Mouse (Mus musculus): Measurements from ENCODE around the gene Srr. TPM values are rescaled to one million over a fixed set of nuclear protein-coding genes. Genes with fewer than 3 reads are reported as not detected.
A peak's percentile ranks its signal among the peaks of the same experiment; 100 is the strongest.

The Srr gene
- polyA plus RNA-seq (2012; rRNA removed) = 6.3 and 7.7 TPM in 2 replicates

GRCm38 (mm10) chr11:74925577-74926387, at the start of gene Srr, which contains the start of gene Smg6:
Srr (minus strand) TSS chr11:74925948.
Smg6 (plus strand) TSS chr11:74925823.
- H3K4me1 ChIP-seq (replicated peaks; ENCODE audit: control insufficient read depth, insufficient read depth, low read length) = peaks cover 3% of the 10 kb centered on the region
- no peaks in the 10 kb centered on the region for H3K27me3 ChIP-seq (ENCODE audit: control insufficient read depth, insufficient read depth, low read length)
- peak within 1 kb of the TSS; percentile 74 for H3K4me3 ChIP-seq (ENCODE audit: control insufficient read depth, insufficient read depth, low read length)
- H3K36me3 ChIP-seq (ENCODE audit: control insufficient read depth, insufficient read depth, low read length) = no peaks in the 10 kb centered on the region
- peak within 1 kb of the TSS; percentile 83 for H3K27ac ChIP-seq (ENCODE audit: control insufficient read depth, insufficient read depth, low read length)
- WGBS = under 1% methylated on average over 85 of the region's 88 CpGs
- DNase-seq = peak; percentile 93
- TF ChIP-seq POLR2A (IDR thresholded peaks at IDR 0.05; ENCODE audit: control insufficient read depth, extremely low read depth, insufficient read depth, low read length, poor library complexity) (peak; percentile 86), CTCF (IDR thresholded peaks at IDR 0.05; ENCODE audit: borderline replicate concordance, control insufficient read depth, extremely low read depth, insufficient read depth, low read length, poor library complexity) (no peak)

GRCm38 (mm10) chr11:74974615-74975014, 48.9 kb upstream of the Srr start:
- Histone ChIP-seq H3K4me3 (ENCODE audit: control insufficient read depth, insufficient read depth, low read length) (no peak overlapping the region), H3K36me3 (ENCODE audit: control insufficient read depth, insufficient read depth, low read length) (no peaks in the 10 kb centered on the region), H3K4me1 (replicated peaks; ENCODE audit: control insufficient read depth, insufficient read depth, low read length) (no peaks in the 10 kb centered on the region), H3K27ac (ENCODE audit: control insufficient read depth, insufficient read depth, low read length) (no peak overlapping the region), H3K27me3 (ENCODE audit: control insufficient read depth, insufficient read depth, low read length) (no peaks in the 10 kb centered on the region)
- TF ChIP-seq CTCF (IDR thresholded peaks at IDR 0.05; ENCODE audit: borderline replicate concordance, control insufficient read depth, extremely low read depth, insufficient read depth, low read length, poor library complexity) (no peak), POLR2A (IDR thresholded peaks at IDR 0.05; ENCODE audit: control insufficient read depth, extremely low read depth, insufficient read depth, low read length, poor library complexity) (no peak)
- DNase-seq = no peak

GRCm38 (mm10) chr11:74973290-74974157, 47.8 kb upstream of the Srr start:
- no peak for DNase-seq
- H3K4me1 ChIP-seq (replicated peaks; ENCODE audit: control insufficient read depth, insufficient read depth, low read length) = no peaks in the 10 kb centered on the region
- H3K27me3 ChIP-seq (ENCODE audit: control insufficient read depth, insufficient read depth, low read length) = no peaks in the 10 kb centered on the region
- no peak for TF ChIP-seq CTCF (IDR thresholded peaks at IDR 0.05; ENCODE audit: borderline replicate concordance, control insufficient read depth, extremely low read depth, insufficient read depth, low read length, poor library complexity)
- TF ChIP-seq POLR2A (IDR thresholded peaks at IDR 0.05; ENCODE audit: control insufficient read depth, extremely low read depth, insufficient read depth, low read length, poor library complexity) = no peak
- no peak overlapping the region for H3K27ac ChIP-seq (ENCODE audit: control insufficient read depth, insufficient read depth, low read length)
- WGBS = 93% methylated on average over 7 of the region's 7 CpGs
- no peak overlapping the region for H3K4me3 ChIP-seq (ENCODE audit: control insufficient read depth, insufficient read depth, low read length)
- no peaks in the 10 kb centered on the region for H3K36me3 ChIP-seq (ENCODE audit: control insufficient read depth, insufficient read depth, low read length)

- 96% methylated on average over 3 of the region's 3 CpGs for WGBS
Measured at GRCm38 (mm10) chr11:74965516-74965915, 39.8 kb upstream of the Srr start.

GRCm38 (mm10) chr11:74962846-74963407, 37.2 kb upstream of the Srr start:
- no peaks in the 10 kb centered on the region for H3K27me3 ChIP-seq (ENCODE audit: control insufficient read depth, insufficient read depth, low read length)
- no peaks in the 10 kb centered on the region for H3K36me3 ChIP-seq (ENCODE audit: control insufficient read depth, insufficient read depth, low read length)
- H3K4me1 ChIP-seq (replicated peaks; ENCODE audit: control insufficient read depth, insufficient read depth, low read length) = peaks cover 10% of the 10 kb centered on the region
- TF ChIP-seq CTCF (IDR thresholded peaks at IDR 0.05; ENCODE audit: borderline replicate concordance, control insufficient read depth, extremely low read depth, insufficient read depth, low read length, poor library complexity) (no peak), POLR2A (IDR thresholded peaks at IDR 0.05; ENCODE audit: control insufficient read depth, extremely low read depth, insufficient read depth, low read length, poor library complexity) (no peak)
- no peak for DNase-seq
- no peak overlapping the region for H3K4me3 ChIP-seq (ENCODE audit: control insufficient read depth, insufficient read depth, low read length)
- 77% methylated on average over 2 of the region's 2 CpGs for WGBS
- H3K27ac ChIP-seq (ENCODE audit: control insufficient read depth, insufficient read depth, low read length) = no peak overlapping the region

More at GRCm38 (mm10) chr11:74965516-74965915, 39.8 kb upstream of the Srr start:
- no peaks in the 10 kb centered on the region for H3K27me3 ChIP-seq (ENCODE audit: control insufficient read depth, insufficient read depth, low read length)
- no peak overlapping the region for H3K27ac ChIP-seq (ENCODE audit: control insufficient read depth, insufficient read depth, low read length)
- no peak for DNase-seq
- H3K36me3 ChIP-seq (ENCODE audit: control insufficient read depth, insufficient read depth, low read length) = no peaks in the 10 kb centered on the region
- H3K4me3 ChIP-seq (ENCODE audit: control insufficient read depth, insufficient read depth, low read length) = no peak overlapping the region
- TF ChIP-seq POLR2A (IDR thresholded peaks at IDR 0.05; ENCODE audit: control insufficient read depth, extremely low read depth, insufficient read depth, low read length, poor library complexity) (no peak), CTCF (IDR thresholded peaks at IDR 0.05; ENCODE audit: borderline replicate concordance, control insufficient read depth, extremely low read depth, insufficient read depth, low read length, poor library complexity) (no peak)
- peaks cover under 1% of the 10 kb centered on the region; the same call in 1 of the 2 replicates for H3K4me1 ChIP-seq (replicated peaks; ENCODE audit: control insufficient read depth, insufficient read depth, low read length)

- no peaks in the 10 kb centered on the region for H3K27me3 ChIP-seq (ENCODE audit: control insufficient read depth, insufficient read depth, low read length)
- DNase-seq = no peak
- TF ChIP-seq POLR2A (IDR thresholded peaks at IDR 0.05; ENCODE audit: control insufficient read depth, extremely low read depth, insufficient read depth, low read length, poor library complexity) (no peak), CTCF (IDR thresholded peaks at IDR 0.05; ENCODE audit: borderline replicate concordance, control insufficient read depth, extremely low read depth, insufficient read depth, low read length, poor library complexity) (no peak)
Measured at GRCm38 (mm10) chr11:74961953-74962352, 36.2 kb upstream of the Srr start.

More at GRCm38 (mm10) chr11:74961953-74962352, 36.2 kb upstream of the Srr start:
- Histone ChIP-seq H3K27ac (ENCODE audit: control insufficient read depth, insufficient read depth, low read length) (no peak overlapping the region), H3K4me1 (replicated peaks; ENCODE audit: control insufficient read depth, insufficient read depth, low read length) (peaks cover 10% of the 10 kb centered on the region), H3K36me3 (ENCODE audit: control insufficient read depth, insufficient read depth, low read length) (no peaks in the 10 kb centered on the region), H3K4me3 (ENCODE audit: control insufficient read depth, insufficient read depth, low read length) (no peak overlapping the region)
